Mouse (Mus musculus) kidney, adult 2 months (tissue): ENCODE data around the gene Nt5c3. TPM values are rescaled to one million over a fixed set of nuclear protein-coding genes. Genes with fewer than 3 reads are reported as not detected.
A peak's percentile ranks its signal among the peaks of the same experiment; 100 is the strongest.

Experiments
- DNase-seq: peaks from one replicate; pipeline ENCODE4 v3.0.0; 2021
- H3K27ac ChIP-seq: fragments of 200-500 bp; 2 replicates; pipeline ENCODE4 v1.5.1; 2012; ENCODE audit warnings: low read depth, low read length, control low read depth, inconsistent platforms; ENCODE audit not compliant: insufficient read depth
- H3K27me3 ChIP-seq: fragments of 200-500 bp; replicated peaks from 2 replicates; pipeline ENCODE4 v1.6.1; 2012; ENCODE audit warnings: mild to moderate bottlenecking, moderate library complexity, low read length, inconsistent platforms; ENCODE audit not compliant: control insufficient read depth, insufficient read depth
- H3K36me3 ChIP-seq: fragments of 200-500 bp; 2 replicates; pipeline ENCODE4 v1.6.1; 2012; ENCODE audit warnings: mild to moderate bottlenecking, moderate library complexity, low read length, inconsistent platforms; ENCODE audit not compliant: control insufficient read depth, insufficient read depth
- H3K4me1 ChIP-seq: fragments of 200-500 bp; 2 replicates; pipeline ENCODE4 v1.6.1; 2011; ENCODE audit warnings: low read length; ENCODE audit not compliant: control insufficient read depth, insufficient read depth
- H3K4me3 ChIP-seq: fragments of 200-500 bp; 2 replicates; pipeline ENCODE4 v1.5.1; 2011; ENCODE audit warnings: mild to moderate bottlenecking, low read depth, low read length, control low read depth; ENCODE audit not compliant: insufficient read depth
- CTCF ChIP-seq: fragments of 200-500 bp; conservative IDR thresholded peaks from 2 replicates; pipeline ENCODE4 v1.5.1; 2011; ENCODE audit warnings: low read depth, mild to moderate bottlenecking, control low read depth, low read length, moderate library complexity, mixed read lengths; ENCODE audit not compliant: insufficient read depth, insufficient read length
- POLR2A ChIP-seq: fragments of 200-500 bp; IDR thresholded peaks from one replicate; pipeline ENCODE4 v1.6.1; 2011; ENCODE audit warnings: low read depth, low read length, control low read depth
- WGBS: fragments of 180-500 bp; shearing (Covaris S2); methylation state at CpG from one replicate; pipeline ENCODE4 v1.1.7; 2018; 5-methylcytosine and 5-hydroxymethylcytosine counted together
- polyA plus RNA-seq: library from polyadenylated mRNA; depleted of rRNA; stranded (reverse); fragments of >200 nt; gene quantifications from 2 replicates; pipeline ENCODE4 v1.2.3, GENCODE M21; 2012

The Nt5c3 gene
- polyA plus RNA-seq, 1 experiment = 15.1 TPM

GRCm38 (mm10) chr6:56923331-56923725 is 404 bp downstream of the Nt5c3 start:
- Histone ChIP-seq H3K4me3 (peak overlapping the region; percentile 81), H3K27ac (peak overlapping the region; percentile 69), H3K36me3 (no peaks in the 10 kb centered on the region), H3K27me3 (no peaks in the 10 kb centered on the region), H3K4me1 (peaks cover 9% of the 10 kb centered on the region)
- under 1% methylated on average over 25 of the region's 25 CpGs for WGBS
- TF ChIP-seq CTCF (no peak), POLR2A (no peak)
- no peak for DNase-seq

GRCm38 (mm10) chr6:56920222-56921092 is 3.3 kb downstream of the Nt5c3 start:
- peak; percentile 91 for DNase-seq
- Histone ChIP-seq H3K27ac (peak overlapping the region; percentile 100), H3K4me3 (peak overlapping the region; percentile 38), H3K4me1 (peaks cover 22% of the 10 kb centered on the region), H3K27me3 (no peaks in the 10 kb centered on the region), H3K36me3 (no peaks in the 10 kb centered on the region)
- no peak for TF ChIP-seq POLR2A
- TF ChIP-seq CTCF = no peak
- 30% methylated on average over 12 of the region's 12 CpGs for WGBS

GRCm38 (mm10) chr6:56919330-56920044 is 4.2 kb downstream of the Nt5c3 start:
- TF ChIP-seq POLR2A (no peak), CTCF (no peak)
- 71% methylated on average over 7 of the region's 7 CpGs for WGBS
- Histone ChIP-seq H3K36me3 (no peaks in the 10 kb centered on the region), H3K4me3 (no peak overlapping the region), H3K27ac (peak overlapping the region; percentile 100), H3K4me1 (peaks cover 19% of the 10 kb centered on the region), H3K27me3 (no peaks in the 10 kb centered on the region)
- DNase-seq = peak; percentile 12

- H3K4me1 ChIP-seq = peaks cover 25% of the 10 kb centered on the region
- H3K27ac ChIP-seq = no peak overlapping the region; the same call in 1 of the 2 replicates
- no peaks in the 10 kb centered on the region for H3K36me3 ChIP-seq
- peak; percentile 30 for DNase-seq
- WGBS = 49% methylated on average over 12 of the region's 12 CpGs
- no peaks in the 10 kb centered on the region for H3K27me3 ChIP-seq
- TF ChIP-seq POLR2A (no peak), CTCF (no peak)
- H3K4me3 ChIP-seq = no peak overlapping the region
Observed at GRCm38 (mm10) chr6:56917578-56918368, 6.0 kb downstream of the Nt5c3 start.

- peaks cover 25% of the 10 kb centered on the region for H3K4me1 ChIP-seq
- no peaks in the 10 kb centered on the region for H3K36me3 ChIP-seq
- H3K4me3 ChIP-seq = no peak overlapping the region
- no peak overlapping the region for H3K27ac ChIP-seq
- TF ChIP-seq CTCF (no peak), POLR2A (no peak)
- WGBS = 55% methylated on average over 2 of the region's 2 CpGs
- no peaks in the 10 kb centered on the region for H3K27me3 ChIP-seq
- no peak for DNase-seq
Observed at GRCm38 (mm10) chr6:56916279-56916678, 7.5 kb downstream of the Nt5c3 start.

GRCm38 (mm10) chr6:56913092-56913858 is 10.5 kb downstream of the Nt5c3 start:
- WGBS = 80% methylated on average over 2 of the region's 2 CpGs
- no peaks in the 10 kb centered on the region for H3K36me3 ChIP-seq
- H3K27me3 ChIP-seq = no peaks in the 10 kb centered on the region
- peaks cover 18% of the 10 kb centered on the region for H3K4me1 ChIP-seq
- DNase-seq = no peak
- no peak for TF ChIP-seq POLR2A
- no peak for TF ChIP-seq CTCF
- H3K4me3 ChIP-seq = no peak overlapping the region
- no peak overlapping the region for H3K27ac ChIP-seq
